Mouse (Mus musculus): ENCODE results near the gene Ppat.

DNA sequence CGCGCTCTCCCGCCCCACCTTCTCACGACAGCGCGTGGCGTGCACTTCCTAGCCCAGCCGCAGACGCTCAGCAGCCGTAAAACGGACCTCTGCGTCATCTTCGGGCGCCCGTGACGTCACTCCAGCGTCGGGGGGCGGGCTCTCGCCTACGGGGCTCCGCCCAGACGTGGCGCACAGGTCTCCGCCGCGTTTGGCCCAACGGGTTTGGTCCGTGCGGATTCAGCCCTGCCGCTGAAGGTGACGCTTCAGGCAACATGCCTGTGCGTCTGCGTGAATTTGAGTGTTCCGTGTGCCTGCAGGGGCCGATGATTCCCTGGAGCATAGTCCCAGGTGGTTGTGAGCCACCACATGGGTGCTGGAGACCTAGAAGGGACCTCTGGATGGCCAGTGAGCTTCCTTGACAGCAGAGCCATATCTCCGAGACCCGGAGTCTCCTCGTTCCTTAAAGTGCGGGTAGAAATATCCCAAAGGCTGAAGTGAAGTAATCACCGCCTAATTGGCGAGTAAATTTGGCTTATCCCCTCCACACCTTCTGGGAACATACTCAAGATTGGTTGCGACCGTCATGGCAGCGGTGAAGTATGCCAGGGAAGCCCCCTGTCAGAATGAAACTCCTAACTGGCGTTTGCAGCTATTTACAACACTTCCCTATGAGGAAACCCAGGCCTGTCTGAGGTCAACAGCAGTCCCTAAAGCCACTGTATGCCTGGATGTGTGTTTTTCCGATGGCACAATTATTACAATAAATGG is 45.8 kb downstream of the Ppat start, which contains the start of gene Aasdh:
- 0 out of 2 replicates have a peak, but pooled peaks have one; percentile 13 for TF ChIP-seq CTCF (IDR thresholded peaks at IDR 0.05; ENCODE audit: control insufficient read depth, insufficient read depth, low read length)
- TF ChIP-seq POLR2A (IDR thresholded peaks at IDR 0.05; ENCODE audit: borderline replicate concordance, control insufficient read depth, low read depth, low read length) = peak; percentile 97

All from bone marrow, adult 2 months (tissue).